Mouse (Mus musculus): ENCODE measurements around the gene Gid4. TPM values are rescaled to one million over a fixed set of nuclear protein-coding genes. Genes with fewer than 3 reads are reported as not detected.

Gene Gid4
- polyA plus RNA-seq (2012; rRNA removed): 39.1 and 41.6 TPM in 2 replicates

DNA sequence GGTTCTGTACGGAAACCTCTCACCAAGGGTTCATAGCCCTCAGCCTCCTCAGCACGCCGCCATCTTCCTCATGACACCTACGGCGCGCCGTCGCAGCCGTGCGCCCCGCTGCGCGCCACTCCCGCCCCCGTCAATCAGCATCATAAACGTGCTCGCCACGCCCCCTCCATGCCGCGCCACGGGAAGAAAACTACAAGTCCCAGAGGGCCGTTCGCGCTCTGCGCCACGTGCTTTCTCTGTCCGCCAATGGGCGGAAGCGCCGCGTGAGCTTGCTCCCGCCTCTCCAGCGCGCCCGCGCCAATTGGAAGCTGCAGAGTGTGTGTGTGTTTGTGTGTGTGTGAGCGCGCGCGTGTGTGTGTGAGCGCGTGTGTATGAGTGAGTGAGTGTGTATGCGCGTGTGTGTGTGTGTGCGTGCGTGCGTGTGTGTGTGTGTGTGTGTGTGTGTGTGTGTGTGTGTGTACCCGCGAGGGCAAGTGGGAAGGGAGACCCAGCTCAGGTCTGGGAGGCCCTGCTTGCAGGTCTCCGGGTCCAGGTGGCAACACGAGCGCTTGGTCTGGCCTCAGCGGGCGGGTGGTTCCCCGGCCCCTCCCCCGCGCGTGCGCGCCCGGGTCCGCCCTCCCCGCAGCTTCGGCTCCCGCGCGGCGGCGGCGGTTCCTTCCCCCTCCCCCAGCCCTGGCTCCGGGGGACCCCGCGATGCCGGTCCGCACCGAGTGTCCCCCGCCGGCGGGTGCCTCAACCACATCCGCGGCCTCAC is at the start of gene Gid4:
Gid4 (plus strand) TSS at position 183 of the 754 bp plus-strand sequence.
- peak within 1 kb of the TSS; percentile 67 for H3K27ac ChIP-seq (ENCODE audit: insufficient read depth, low read length)
- WGBS: 1% methylated on average over 75 of the region's 81 CpGs
- peak; percentile 54 for TF ChIP-seq POLR2A (IDR thresholded peaks at IDR 0.05; ENCODE audit: borderline replicate concordance, insufficient read depth, low read length)
- TF ChIP-seq CTCF (IDR thresholded peaks at IDR 0.05; ENCODE audit: borderline replicate concordance, insufficient read depth, low read depth, low read length): no peak
- peak within 1 kb of the TSS; percentile 74 for H3K4me3 ChIP-seq (replicated peaks; ENCODE audit: insufficient read depth, low read depth, low read length)
- H3K4me1 ChIP-seq (ENCODE audit: control insufficient read depth, insufficient read depth, low read length): peaks cover 3% of the 10 kb centered on the region; the same call in 1 of the 2 replicates
- peak; percentile 99 for DNase-seq
- H3K27me3 ChIP-seq (ENCODE audit: control insufficient read depth, insufficient read depth, low read length): no peaks in the 10 kb centered on the region

DNA sequence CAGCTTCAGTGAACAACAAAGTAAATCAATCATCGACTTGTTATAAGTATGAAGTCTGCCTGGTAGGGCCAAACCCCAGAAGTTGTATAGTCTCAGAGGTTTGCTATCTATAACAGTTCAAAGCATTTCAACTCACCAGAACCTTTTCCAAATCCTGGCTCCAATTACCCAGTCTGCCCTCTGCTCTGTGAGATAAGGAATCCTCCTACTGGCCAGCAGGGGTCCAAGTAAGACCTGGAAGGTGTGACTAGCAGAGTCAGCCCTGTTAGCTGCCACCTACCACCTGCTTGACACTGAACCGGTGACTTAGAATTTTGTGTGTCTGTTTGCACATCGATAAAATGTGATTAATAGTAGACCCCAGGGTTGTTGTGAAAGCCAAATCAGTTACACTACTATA is 49.7 kb upstream of the Gid4 start:
- Histone ChIP-seq H3K4me3 (replicated peaks; ENCODE audit: insufficient read depth, low read depth, low read length) (no peak overlapping the region), H3K27me3 (ENCODE audit: control insufficient read depth, insufficient read depth, low read length) (no peaks in the 10 kb centered on the region), H3K4me1 (ENCODE audit: control insufficient read depth, insufficient read depth, low read length) (peaks cover 13% of the 10 kb centered on the region), H3K27ac (ENCODE audit: insufficient read depth, low read length) (no peak overlapping the region)
- 85% methylated on average over 3 of the region's 3 CpGs for WGBS
- no peak for TF ChIP-seq CTCF (IDR thresholded peaks at IDR 0.05; ENCODE audit: borderline replicate concordance, insufficient read depth, low read depth, low read length)
- no peak for TF ChIP-seq POLR2A (IDR thresholded peaks at IDR 0.05; ENCODE audit: borderline replicate concordance, insufficient read depth, low read length)
- DNase-seq: no peak

DNA sequence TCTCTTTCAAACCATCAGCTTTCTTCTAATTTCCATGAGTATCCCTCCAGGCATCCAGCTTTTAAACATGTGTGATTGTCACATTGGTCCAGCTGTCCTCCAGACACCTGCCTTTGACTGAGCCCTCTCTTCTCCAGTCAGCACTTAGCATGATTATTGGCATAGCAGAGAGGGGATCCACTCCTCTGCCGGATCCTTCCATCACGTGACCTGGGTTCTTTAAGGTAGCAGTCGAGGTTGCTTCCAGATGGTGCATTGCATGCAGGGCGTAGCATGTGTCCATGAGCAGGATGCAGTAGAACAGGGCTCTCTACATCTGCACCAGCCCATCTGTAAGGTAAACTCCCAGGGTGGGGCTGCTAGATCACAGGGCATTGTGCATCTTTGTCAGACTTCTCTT is 48.0 kb upstream of the Gid4 start:
- 51% methylated on average over 4 of the region's 4 CpGs for WGBS
- no peak overlapping the region for H3K4me3 ChIP-seq (replicated peaks; ENCODE audit: insufficient read depth, low read depth, low read length)
- no peak for DNase-seq
- TF ChIP-seq CTCF (IDR thresholded peaks at IDR 0.05; ENCODE audit: borderline replicate concordance, insufficient read depth, low read depth, low read length) (no peak), POLR2A (IDR thresholded peaks at IDR 0.05; ENCODE audit: borderline replicate concordance, insufficient read depth, low read length) (no peak)
- no peaks in the 10 kb centered on the region for H3K27me3 ChIP-seq (ENCODE audit: control insufficient read depth, insufficient read depth, low read length)
- H3K27ac ChIP-seq (ENCODE audit: insufficient read depth, low read length): no peak overlapping the region
- H3K4me1 ChIP-seq (ENCODE audit: control insufficient read depth, insufficient read depth, low read length): peaks cover 13% of the 10 kb centered on the region

DNA sequence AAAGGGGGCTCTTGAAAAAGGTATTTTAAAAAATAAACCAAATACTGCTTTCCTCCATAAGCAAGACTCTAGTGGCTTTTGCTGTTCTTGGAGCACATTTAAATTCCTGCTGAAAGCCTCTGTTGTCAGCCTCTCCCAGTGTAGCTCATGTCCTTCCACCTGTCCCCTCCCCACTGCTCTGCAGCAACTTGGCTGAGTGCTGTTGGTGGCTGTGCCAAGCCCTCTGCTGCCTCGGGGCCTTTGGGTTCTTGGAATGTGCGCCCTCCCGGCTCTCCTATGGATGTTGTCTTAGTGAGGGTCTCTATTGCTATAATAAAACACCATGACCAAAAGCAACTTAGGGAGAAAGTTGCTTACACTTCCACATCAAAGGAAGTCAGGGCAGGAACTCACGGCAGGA is 47.5 kb upstream of the Gid4 start:
- peak in 1 of 2 experiments; percentile 32 for DNase-seq
- no peak overlapping the region for H3K27ac ChIP-seq (ENCODE audit: insufficient read depth, low read length)
- no peaks in the 10 kb centered on the region for H3K27me3 ChIP-seq (ENCODE audit: control insufficient read depth, insufficient read depth, low read length)
- H3K4me1 ChIP-seq (ENCODE audit: control insufficient read depth, insufficient read depth, low read length): peaks cover 13% of the 10 kb centered on the region
- TF ChIP-seq POLR2A (IDR thresholded peaks at IDR 0.05; ENCODE audit: borderline replicate concordance, insufficient read depth, low read length) (no peak), CTCF (IDR thresholded peaks at IDR 0.05; ENCODE audit: borderline replicate concordance, insufficient read depth, low read depth, low read length) (no peak)
- 22% methylated on average over 4 of the region's 4 CpGs for WGBS
- H3K4me3 ChIP-seq (replicated peaks; ENCODE audit: insufficient read depth, low read depth, low read length): no peak overlapping the region

DNA sequence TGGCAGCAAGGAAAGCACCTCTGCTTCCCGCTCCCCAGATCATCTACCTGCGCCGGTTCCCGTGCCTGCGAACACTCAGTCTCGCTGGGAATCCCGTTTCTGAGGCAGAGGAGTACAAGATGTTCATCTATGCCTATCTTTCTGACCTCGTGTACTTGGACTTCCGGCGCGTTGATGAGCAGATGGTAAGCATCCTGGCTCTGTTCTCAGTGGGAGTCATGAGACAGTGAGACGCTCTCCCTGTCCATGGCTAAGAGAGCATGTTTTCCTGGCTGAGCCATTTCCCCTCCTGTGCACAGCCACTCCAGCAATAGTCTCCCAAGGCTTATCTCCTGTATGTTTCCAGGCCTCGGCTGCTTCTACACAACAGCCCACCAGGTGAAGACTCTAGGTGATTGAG is 46.5 kb upstream of the Gid4 start:
- H3K4me3 ChIP-seq (replicated peaks; ENCODE audit: insufficient read depth, low read depth, low read length): no peak overlapping the region
- no peak overlapping the region for H3K27ac ChIP-seq (ENCODE audit: insufficient read depth, low read length)
- TF ChIP-seq POLR2A (IDR thresholded peaks at IDR 0.05; ENCODE audit: borderline replicate concordance, insufficient read depth, low read length) (no peak), CTCF (IDR thresholded peaks at IDR 0.05; ENCODE audit: borderline replicate concordance, insufficient read depth, low read depth, low read length) (no peak)
- WGBS: 42% methylated on average over 13 of the region's 13 CpGs
- peak; percentile 29 to 41 for DNase-seq
- peaks cover 14% of the 10 kb centered on the region for H3K4me1 ChIP-seq (ENCODE audit: control insufficient read depth, insufficient read depth, low read length)
- H3K27me3 ChIP-seq (ENCODE audit: control insufficient read depth, insufficient read depth, low read length): no peaks in the 10 kb centered on the region

DNA sequence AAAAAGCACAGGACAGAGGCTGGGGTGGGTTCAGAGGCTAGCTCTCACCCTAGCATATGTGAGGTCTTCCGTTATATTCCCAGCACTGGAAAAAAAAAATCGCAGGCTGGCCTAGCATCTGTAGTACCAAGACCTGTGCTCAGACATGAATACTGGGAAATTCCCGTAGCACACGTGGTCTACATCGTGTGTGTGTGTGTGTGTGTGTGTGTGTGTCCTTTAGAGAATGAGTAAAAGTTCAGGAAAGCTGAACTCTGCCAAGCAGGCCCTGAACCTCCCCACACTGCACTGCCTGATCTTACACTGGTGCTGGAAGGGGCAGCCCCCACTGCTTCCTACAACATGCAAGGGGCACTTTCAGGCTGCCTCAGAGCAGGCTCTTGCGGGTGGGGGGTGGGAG is 42.5 kb upstream of the Gid4 start:
- 93% methylated on average over 6 of the region's 6 CpGs for WGBS
- no peak for DNase-seq
- peaks cover 15% of the 10 kb centered on the region for H3K4me1 ChIP-seq (ENCODE audit: control insufficient read depth, insufficient read depth, low read length)
- TF ChIP-seq POLR2A (IDR thresholded peaks at IDR 0.05; ENCODE audit: borderline replicate concordance, insufficient read depth, low read length): no peak
- TF ChIP-seq CTCF (IDR thresholded peaks at IDR 0.05; ENCODE audit: borderline replicate concordance, insufficient read depth, low read depth, low read length): no peak
- H3K27me3 ChIP-seq (ENCODE audit: control insufficient read depth, insufficient read depth, low read length): no peaks in the 10 kb centered on the region
- H3K4me3 ChIP-seq (replicated peaks; ENCODE audit: insufficient read depth, low read depth, low read length): no peak overlapping the region
- H3K27ac ChIP-seq (ENCODE audit: insufficient read depth, low read length): no peak overlapping the region

DNA sequence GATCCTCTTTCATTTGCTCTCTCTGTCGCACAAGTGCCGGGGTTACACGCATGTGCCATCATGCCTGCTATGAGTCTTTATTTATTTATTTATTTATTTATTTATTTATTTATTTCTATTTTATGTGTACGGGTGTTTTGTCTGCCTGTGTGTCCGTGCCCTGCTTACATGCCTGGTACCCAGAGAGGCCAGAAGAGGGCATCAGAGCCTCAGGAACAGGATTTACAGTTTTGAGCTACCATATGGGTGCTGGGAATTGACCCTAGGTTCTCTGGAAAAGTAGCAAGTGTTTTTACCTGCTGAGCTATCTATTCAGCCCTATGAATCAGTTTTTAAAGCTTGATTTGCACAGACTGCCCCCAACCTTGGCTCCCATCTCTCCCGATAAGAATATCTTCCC is 33.4 kb upstream of the Gid4 start:
- no peak overlapping the region for H3K27ac ChIP-seq (ENCODE audit: insufficient read depth, low read length)
- WGBS: 96% methylated on average over 6 of the region's 6 CpGs

More for the DNA sequence above, 33.4 kb upstream of the Gid4 start:
- Histone ChIP-seq H3K4me1 (ENCODE audit: control insufficient read depth, insufficient read depth, low read length) (peaks cover 4% of the 10 kb centered on the region; the same call in 1 of the 2 replicates), H3K4me3 (replicated peaks; ENCODE audit: insufficient read depth, low read depth, low read length) (no peak overlapping the region), H3K27me3 (ENCODE audit: control insufficient read depth, insufficient read depth, low read length) (no peaks in the 10 kb centered on the region)
- no peak for DNase-seq
- TF ChIP-seq POLR2A (IDR thresholded peaks at IDR 0.05; ENCODE audit: borderline replicate concordance, insufficient read depth, low read length) (no peak), CTCF (IDR thresholded peaks at IDR 0.05; ENCODE audit: borderline replicate concordance, insufficient read depth, low read depth, low read length) (no peak)
